Mouse (Mus musculus): ENCODE measurements around the gene Unc5b. TPM values are rescaled to one million over a fixed set of nuclear protein-coding genes. Genes with fewer than 3 reads are reported as not detected.

The Unc5b gene
- total RNA-seq, 2 experiments from 2014 or later, result 15.9 to 16.4 TPM

DNA sequence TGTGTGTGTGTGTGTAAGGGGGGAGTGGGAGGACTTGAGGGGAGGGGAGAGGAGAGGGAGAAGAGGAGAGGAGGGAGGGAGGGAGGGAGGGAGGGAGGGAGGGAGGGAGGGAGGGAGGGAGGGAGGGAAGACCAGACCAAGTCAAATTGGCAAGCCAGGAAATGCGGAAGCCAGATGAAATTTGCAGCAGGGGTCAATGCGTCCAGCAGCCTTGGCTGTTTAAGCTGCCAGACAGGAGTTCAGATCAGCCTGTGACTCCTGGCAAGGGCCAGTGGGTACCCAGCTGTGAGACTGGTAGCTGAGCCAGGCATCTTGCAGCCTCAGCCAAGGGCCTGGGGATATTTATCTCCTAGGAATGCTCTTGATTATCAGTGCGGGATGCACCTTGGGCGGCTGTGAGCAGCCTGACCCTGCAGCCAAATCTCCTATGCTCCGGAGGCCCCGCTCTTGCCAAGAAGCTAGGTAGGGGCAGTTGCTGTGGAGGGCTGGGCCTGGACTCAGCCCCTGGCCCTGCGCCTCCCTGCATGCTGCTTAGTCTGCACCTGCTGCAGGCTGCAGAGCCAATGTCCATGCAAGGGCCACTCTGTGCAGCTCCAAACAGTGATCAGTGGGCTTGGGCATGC lies 9.5 kb downstream of the Unc5b start:
- DNase-seq (ENCODE audit: extremely low spot score in 1 of 2, low spot score in 1 of 2), result peak in 1 of 2 experiments; percentile 6

DNA sequence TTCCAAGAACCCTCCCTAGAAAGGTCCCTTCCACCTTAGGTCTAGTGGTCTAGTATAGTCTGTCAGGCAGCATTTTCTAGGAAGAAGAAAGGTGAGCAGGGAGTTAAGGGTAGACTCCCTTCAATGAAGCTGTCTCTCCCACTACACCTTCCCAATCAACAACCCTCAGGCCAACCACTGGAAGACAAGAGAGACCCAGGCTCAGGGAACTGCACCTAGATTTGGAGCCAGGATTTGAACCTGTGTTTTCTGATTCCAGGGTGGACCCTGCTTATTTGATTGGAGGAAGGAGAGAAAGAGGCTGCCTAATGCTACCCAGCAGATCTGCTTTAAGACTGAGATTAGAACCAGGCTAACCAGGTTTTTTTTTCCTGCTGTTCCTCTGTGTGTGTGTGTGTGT lies 10.1 kb downstream of the Unc5b start:
- no peak for DNase-seq (ENCODE audit: extremely low spot score in 1 of 2, low spot score in 1 of 2)

DNA sequence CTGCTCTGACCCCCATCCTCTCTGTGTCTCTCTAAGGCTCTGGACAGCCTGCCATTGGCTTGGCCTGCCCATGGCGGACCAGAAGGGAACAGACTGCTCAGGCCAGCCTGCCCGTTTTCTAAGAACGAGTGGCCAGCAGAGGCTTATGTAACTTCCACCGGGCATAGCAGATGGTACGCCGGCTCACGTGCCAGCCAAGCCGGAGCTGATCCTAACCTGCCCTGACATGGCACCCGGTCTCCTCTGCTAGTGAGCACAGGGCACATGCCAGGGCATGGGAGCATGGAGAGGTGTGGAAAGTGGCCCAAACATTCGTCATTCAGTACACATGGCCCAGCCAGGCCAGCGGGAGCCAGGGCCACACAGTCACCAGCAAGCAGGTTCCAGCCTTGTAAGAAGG lies 10.8 kb downstream of the Unc5b start:
- DNase-seq (ENCODE audit: extremely low spot score in 1 of 2, low spot score in 1 of 2), result peak in 1 of 2 experiments; percentile 11

GRCm38 (mm10) chr10:60819654-60820192 lies 11.7 kb downstream of the Unc5b start:
- no peak for DNase-seq (ENCODE audit: extremely low spot score in 1 of 2, low spot score in 1 of 2)

DNA sequence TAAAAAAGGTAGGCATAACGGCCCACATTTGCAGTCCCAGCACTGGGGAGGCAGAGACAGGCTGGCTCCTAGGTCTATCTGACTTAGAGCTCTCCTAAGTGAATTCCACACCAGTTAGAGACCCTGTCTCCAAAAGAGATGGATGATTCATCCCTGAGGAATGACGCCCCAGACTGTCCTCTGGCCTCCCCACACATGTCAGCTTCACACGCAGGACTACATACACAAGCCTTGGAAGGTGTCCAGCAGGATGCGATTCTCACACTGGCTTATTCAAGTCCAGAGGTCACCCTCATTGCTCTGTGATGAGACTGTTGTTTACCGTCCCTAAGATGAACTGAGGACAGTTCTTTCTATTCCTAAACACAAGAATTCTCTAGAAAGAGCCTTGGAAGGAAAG lies 12.2 kb downstream of the Unc5b start:
- DNase-seq (ENCODE audit: extremely low spot score in 1 of 2, low spot score in 1 of 2), result no peak

DNA sequence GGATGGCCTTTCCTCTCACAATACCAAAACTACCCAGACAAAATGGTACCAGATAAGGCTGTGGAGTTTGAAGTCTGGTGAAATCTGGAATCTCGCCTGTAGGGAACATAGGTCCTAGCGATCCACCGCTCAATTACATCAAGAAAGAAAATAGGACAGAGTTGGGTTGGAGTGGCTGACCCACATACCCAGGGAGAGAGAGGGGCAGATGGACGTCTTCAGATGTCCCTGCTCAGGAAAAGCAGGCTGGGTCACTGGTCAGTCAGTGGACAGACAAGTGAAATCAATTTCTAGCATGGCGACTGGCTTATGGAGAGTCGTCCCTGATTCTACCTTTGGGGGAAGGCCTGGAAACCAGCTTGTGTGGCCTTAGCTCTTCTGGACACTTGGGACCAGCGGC lies 12.7 kb downstream of the Unc5b start:
- no peak for DNase-seq (ENCODE audit: extremely low spot score in 1 of 2, low spot score in 1 of 2)

- DNase-seq (ENCODE audit: extremely low spot score in 1 of 2, low spot score in 1 of 2), result no peak
Measured at GRCm38 (mm10) chr10:60817868-60818267, 13.5 kb downstream of the Unc5b start.

DNA sequence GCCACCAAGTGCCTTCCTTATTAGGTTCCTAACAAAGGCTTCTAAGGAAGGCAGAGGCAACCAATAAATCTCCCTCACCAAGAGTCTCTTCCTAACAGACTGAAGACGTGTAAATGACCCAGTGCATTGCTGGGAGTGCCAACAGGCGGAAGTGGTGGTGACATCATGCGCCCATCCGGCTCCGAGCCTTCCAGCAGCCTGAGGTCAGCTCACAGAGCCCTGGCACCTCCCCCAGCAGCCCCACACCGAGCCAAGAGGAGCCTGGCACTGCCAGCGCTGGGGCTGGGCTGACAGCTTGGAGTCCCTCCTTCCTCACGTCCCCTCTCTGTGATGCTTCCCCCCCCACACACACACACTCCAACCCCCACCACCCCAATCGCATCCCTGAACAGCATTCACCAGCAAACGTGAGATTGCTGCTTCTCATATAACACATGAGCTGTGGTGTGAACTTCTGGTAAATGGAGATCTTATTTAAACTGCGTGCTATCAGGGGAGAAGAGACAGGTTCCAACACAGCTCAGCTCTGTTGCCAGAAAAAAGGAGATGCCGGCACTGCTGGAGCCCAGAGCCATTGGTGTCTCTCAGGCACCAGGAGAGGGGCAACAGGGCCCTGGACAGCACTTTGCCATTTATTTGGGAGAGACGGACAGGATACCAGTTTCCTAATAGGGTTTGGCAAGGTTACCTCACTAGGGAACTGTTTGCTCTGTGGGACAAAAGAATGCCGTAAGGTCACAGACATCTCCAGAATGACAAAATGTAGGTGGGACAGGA lies 14.3 kb downstream of the Unc5b start:
- peak; percentile 36 to 53 for DNase-seq (ENCODE audit: extremely low spot score in 1 of 2, low spot score in 1 of 2)

GRCm38 (mm10) chr10:60815855-60816254 lies 15.5 kb downstream of the Unc5b start:
- no peak for DNase-seq (ENCODE audit: extremely low spot score in 1 of 2, low spot score in 1 of 2)

DNA sequence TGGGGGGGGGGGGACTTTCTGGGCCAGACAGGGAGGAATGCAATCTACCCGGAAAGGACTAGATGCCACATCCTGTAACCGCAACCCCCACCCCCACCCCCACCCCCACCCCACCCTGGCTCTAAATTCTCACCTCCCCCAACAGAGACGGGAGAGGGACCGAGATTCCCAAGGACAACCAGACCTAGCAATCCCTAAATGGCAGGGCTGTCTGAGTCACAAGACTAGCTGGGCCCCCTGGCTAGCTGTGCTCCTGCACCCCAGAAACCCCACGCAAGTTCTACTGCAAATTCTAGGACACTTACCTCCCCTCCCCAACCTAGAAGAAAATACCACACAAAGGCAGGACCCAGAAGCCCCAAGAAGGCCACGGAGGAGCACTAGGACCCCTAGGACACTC lies 16.3 kb downstream of the Unc5b start:
- DNase-seq (ENCODE audit: extremely low spot score in 1 of 2, low spot score in 1 of 2), result no peak

- DNase-seq (ENCODE audit: extremely low spot score in 1 of 2, low spot score in 1 of 2), result no peak
Measured at GRCm38 (mm10) chr10:60814444-60815057, 16.8 kb downstream of the Unc5b start.

DNA sequence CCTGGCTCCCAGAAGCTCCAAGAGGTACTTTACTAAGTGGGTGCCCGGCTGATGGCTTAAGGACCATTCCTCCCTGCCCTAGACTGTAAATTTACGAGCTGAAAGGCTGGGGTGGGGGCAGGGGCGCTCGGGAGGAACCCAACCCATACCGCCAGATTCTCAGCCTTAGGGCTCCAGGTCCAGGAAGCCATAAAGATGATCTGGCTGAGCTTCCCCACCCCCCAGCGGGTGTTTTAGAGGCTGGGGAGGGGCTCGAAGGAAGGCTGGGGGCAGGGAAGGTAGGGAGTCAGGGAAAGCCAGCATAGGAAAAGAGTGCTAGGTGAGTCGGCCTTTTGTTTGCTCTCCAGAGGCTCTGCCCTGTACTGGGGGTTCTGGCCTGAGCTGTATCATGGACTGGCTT lies 17.8 kb downstream of the Unc5b start:
- no peak for DNase-seq (ENCODE audit: extremely low spot score in 1 of 2, low spot score in 1 of 2)

GRCm38 (mm10) chr10:60811792-60812525 lies 19.4 kb downstream of the Unc5b start:
- DNase-seq (ENCODE audit: extremely low spot score in 1 of 2, low spot score in 1 of 2), result no peak

- no peak for DNase-seq (ENCODE audit: extremely low spot score in 1 of 2, low spot score in 1 of 2)
Measured at GRCm38 (mm10) chr10:60808447-60808846, 22.9 kb downstream of the Unc5b start.

DNA sequence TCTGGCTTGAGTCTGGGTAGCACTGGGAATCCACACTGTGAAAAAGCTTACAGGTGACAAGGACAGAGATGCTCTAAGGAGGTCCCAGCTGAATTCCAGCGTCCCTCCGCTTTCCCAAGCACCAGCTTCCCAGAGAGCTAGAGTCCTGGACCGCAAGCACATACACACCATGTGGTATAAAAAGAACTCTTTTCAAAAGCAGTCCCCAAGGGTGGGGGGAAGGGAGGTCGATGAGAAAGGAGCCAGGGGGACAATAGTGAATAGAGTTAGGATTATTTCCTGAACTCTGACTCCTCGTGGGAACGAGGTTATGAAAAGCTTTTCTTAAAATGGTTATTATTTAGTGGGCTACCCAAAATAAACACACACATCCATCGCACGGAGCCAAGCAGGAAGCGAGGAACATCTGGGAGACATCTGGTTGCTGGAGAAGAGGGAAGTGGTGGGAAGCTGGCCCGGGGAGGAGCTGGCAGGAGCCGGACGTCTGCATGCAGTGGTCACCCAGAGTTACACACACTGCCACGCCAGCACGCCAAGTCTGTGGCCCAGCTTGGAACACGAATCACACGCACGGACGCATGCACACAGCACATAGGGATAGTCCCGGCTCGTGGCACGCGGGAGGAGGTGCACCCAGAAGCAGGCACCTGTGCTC lies 23.7 kb downstream of the Unc5b start:
- DNase-seq (ENCODE audit: extremely low spot score in 1 of 2, low spot score in 1 of 2), result no peak

GRCm38 (mm10) chr10:60806207-60806538 lies 25.2 kb downstream of the Unc5b start:
- DNase-seq (ENCODE audit: extremely low spot score in 1 of 2, low spot score in 1 of 2), result no peak

- no peak for DNase-seq (ENCODE audit: extremely low spot score in 1 of 2, low spot score in 1 of 2)
Measured at GRCm38 (mm10) chr10:60805436-60806206, 25.8 kb downstream of the Unc5b start.

- no peak for DNase-seq (ENCODE audit: extremely low spot score in 1 of 2, low spot score in 1 of 2)
Measured at GRCm38 (mm10) chr10:60804865-60805264, 26.5 kb downstream of the Unc5b start.

- no peak for DNase-seq (ENCODE audit: extremely low spot score in 1 of 2, low spot score in 1 of 2)
Measured at GRCm38 (mm10) chr10:60803971-60804370, 27.4 kb downstream of the Unc5b start.
